Mouse (Mus musculus): Measurements from ENCODE around the gene Zfp618. TPM values are rescaled to one million over a fixed set of nuclear protein-coding genes. Genes with fewer than 3 reads are reported as not detected.

Zfp618 gene
- total and polyA plus RNA-seq, 3 experiments: 0.05 TPM; not detected in 2

DNA sequence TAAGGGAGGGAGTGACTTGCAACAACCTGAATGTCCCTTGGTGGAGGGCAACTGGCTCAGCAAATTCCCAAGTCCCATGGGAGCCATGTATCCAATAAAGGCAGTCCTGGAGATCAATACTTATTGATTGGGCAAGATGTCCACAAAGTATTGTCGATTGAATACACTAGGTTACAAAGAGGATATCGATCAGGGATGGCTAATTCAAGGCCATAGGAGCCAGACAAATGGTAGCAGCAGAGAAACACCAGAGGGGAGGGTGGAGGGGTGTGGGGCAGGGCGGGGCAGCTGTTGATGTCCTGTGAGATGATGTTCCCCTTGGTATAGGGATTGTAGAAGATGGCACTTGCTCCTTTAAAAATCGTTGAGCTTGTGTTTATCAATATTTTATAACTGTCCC, 136.7 kb downstream of the Zfp618 start:
- ATAC-seq (ENCODE audit: extremely low read depth, insufficient number of reproducible peaks, low FRiP score, poor library complexity, severe bottlenecking) (no peak), DNase-seq (ENCODE audit: low spot score) (no peak)
- H3K36me3 ChIP-seq (replicated peaks): no peaks in the 10 kb centered on the region
- H3K9me3 ChIP-seq (replicated peaks): peaks cover 67% of the 10 kb centered on the region
- no peak overlapping the region for H3K4me3 ChIP-seq (ENCODE audit: low read depth, low read length)
- no peak for TF ChIP-seq TAL1 (conservative IDR thresholded peaks at IDR 0.05; ENCODE audit: low read depth, low read length)
- no peak for TF ChIP-seq CTCF (IDR thresholded peaks at IDR 0.05; ENCODE audit: low read depth, low read length)
- TF ChIP-seq GATA1 (IDR thresholded peaks at IDR 0.05; ENCODE audit: borderline replicate concordance, low read length): no peak
- no peak for TF ChIP-seq POLR2AphosphoS5 (IDR thresholded peaks at IDR 0.05; ENCODE audit: insufficient replicate concordance, low read depth, low read length)
- no peak for TF ChIP-seq GATA2 (IDR thresholded peaks at IDR 0.05; ENCODE audit: borderline replicate concordance, low read depth, low read length)
- no peaks in the 10 kb centered on the region for H3K4me1 ChIP-seq (ENCODE audit: insufficient read depth, low read depth, low read length)
- no peaks in the 10 kb centered on the region for H3K27me3 ChIP-seq (ENCODE audit: insufficient read depth, low read length)

DNA sequence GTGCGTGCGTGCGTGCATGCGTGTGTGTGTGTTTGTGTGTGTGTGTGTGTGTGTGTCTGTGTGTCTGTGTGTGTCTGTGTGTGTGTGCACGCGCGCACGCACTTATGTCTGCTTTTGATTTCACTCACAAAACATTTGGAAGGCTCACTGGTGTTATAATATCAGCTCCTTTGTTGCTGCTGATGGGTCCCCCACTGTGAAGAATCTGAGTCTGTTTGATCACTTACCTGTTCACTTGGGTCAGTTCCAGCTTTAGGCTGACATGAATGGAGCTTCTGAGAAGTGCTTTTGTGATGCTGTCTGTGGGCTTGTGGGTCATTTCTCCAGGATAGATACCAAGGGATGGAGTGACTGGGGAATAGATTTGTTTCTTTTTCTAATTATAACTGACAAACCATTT, 140.3 kb downstream of the Zfp618 start:
- TF ChIP-seq TAL1 (conservative IDR thresholded peaks at IDR 0.05; ENCODE audit: low read depth, low read length) (no peak), POLR2AphosphoS5 (IDR thresholded peaks at IDR 0.05; ENCODE audit: insufficient replicate concordance, low read depth, low read length) (no peak), CTCF (IDR thresholded peaks at IDR 0.05; ENCODE audit: low read depth, low read length) (no peak), GATA1 (IDR thresholded peaks at IDR 0.05; ENCODE audit: borderline replicate concordance, low read length) (no peak), GATA2 (IDR thresholded peaks at IDR 0.05; ENCODE audit: borderline replicate concordance, low read depth, low read length) (no peak)

DNA sequence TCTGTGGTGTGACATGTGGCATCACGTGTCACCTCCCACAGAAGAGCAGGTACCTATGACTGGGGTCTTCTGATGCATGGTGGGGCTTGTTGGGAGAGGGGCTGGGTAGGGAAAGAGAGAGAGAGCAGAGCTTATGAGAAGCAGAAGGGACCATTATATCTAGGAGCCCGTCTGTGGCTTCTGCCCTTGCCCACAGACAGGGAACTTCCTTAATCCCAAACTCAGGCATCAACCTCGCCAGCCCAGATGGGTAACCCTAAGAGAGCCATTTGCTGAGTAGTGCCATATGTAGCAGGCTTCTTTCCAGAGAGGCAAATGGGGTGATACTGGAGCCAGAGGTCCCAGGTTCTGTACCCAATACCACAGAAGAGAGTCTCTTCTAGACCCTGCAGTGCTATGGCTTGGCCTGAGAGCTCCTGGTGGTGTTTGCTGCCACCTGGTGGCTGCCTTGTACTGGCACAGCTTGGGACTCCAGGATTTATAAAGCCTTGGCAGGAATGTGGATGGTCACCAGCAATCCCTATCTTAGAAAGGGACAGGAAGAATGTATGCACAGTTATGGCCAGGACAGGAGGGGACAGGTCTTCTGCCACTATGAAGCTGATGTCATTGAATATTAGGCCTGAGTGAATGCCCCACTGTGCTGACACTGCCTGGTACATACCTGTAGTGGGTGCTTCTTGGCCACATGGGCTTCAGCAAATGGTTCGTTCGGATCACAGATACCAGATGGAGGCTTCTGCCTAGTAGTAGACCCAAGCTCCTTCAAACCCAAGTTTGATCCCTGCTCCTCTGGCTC, 153.5 kb downstream of the Zfp618 start:
- Histone ChIP-seq H3K36me3 (replicated peaks) (no peaks in the 10 kb centered on the region), H3K27me3 (ENCODE audit: insufficient read depth, low read length) (peaks cover 2% of the 10 kb centered on the region; the same call in 1 of the 2 replicates), H3K4me1 (ENCODE audit: insufficient read depth, low read depth, low read length) (no peaks in the 10 kb centered on the region), H3K4me3 (ENCODE audit: low read depth, low read length) (no peak overlapping the region), H3K9me3 (replicated peaks) (peaks cover 89% of the 10 kb centered on the region)
- DNase-seq (ENCODE audit: low spot score) (no peak), ATAC-seq (ENCODE audit: extremely low read depth, insufficient number of reproducible peaks, low FRiP score, poor library complexity, severe bottlenecking) (no peak)
- TF ChIP-seq TAL1 (conservative IDR thresholded peaks at IDR 0.05; ENCODE audit: low read depth, low read length) (no peak), CTCF (IDR thresholded peaks at IDR 0.05; ENCODE audit: low read depth, low read length) (no peak), GATA1 (IDR thresholded peaks at IDR 0.05; ENCODE audit: borderline replicate concordance, low read length) (no peak), POLR2AphosphoS5 (IDR thresholded peaks at IDR 0.05; ENCODE audit: insufficient replicate concordance, low read depth, low read length) (no peak), GATA2 (IDR thresholded peaks at IDR 0.05; ENCODE audit: borderline replicate concordance, low read depth, low read length) (no peak)

More for the DNA sequence above, 140.3 kb downstream of the Zfp618 start:
- no peak overlapping the region for H3K4me3 ChIP-seq (ENCODE audit: low read depth, low read length)
- DNase-seq (ENCODE audit: low spot score) (no peak), ATAC-seq (ENCODE audit: extremely low read depth, insufficient number of reproducible peaks, low FRiP score, poor library complexity, severe bottlenecking) (no peak)
- H3K27me3 ChIP-seq (ENCODE audit: insufficient read depth, low read length): no peaks in the 10 kb centered on the region
- H3K9me3 ChIP-seq (replicated peaks): peaks cover 62% of the 10 kb centered on the region
- no peaks in the 10 kb centered on the region for H3K36me3 ChIP-seq (replicated peaks)
- no peaks in the 10 kb centered on the region for H3K4me1 ChIP-seq (ENCODE audit: insufficient read depth, low read depth, low read length)

DNA sequence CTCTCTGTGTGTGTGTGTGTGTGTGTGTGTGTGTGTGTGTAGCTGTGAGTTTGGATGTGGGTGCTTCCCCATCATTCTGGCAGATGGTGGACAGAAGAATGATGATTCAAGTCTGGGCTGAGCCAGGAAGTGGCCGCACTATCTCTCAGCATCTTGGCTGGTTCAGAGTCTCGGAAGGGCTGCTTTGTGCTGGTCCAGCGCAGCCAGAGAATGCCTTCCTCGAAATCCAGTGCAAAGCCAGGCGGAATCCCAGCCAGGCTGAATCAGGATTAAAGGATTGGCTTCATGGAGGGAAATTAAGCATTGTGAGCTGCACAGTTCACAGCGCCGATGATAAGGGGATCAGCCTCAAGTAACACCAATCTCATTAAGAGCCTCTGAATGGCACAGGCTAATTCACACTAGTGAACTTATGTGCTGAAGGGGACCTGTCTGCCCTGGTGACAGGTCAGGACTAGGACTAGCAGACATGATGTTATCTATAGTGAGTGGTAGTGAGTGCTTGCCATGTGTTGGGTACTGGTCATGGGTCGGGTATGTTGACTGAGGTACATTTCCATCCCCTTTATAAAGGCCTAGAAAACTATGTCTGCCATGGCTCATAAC, 159.6 kb downstream of the Zfp618 start:
- no peaks in the 10 kb centered on the region for H3K27me3 ChIP-seq (ENCODE audit: insufficient read depth, low read length)
- H3K4me3 ChIP-seq (ENCODE audit: low read depth, low read length): no peak overlapping the region
- DNase-seq (ENCODE audit: low spot score): no peak

DNA sequence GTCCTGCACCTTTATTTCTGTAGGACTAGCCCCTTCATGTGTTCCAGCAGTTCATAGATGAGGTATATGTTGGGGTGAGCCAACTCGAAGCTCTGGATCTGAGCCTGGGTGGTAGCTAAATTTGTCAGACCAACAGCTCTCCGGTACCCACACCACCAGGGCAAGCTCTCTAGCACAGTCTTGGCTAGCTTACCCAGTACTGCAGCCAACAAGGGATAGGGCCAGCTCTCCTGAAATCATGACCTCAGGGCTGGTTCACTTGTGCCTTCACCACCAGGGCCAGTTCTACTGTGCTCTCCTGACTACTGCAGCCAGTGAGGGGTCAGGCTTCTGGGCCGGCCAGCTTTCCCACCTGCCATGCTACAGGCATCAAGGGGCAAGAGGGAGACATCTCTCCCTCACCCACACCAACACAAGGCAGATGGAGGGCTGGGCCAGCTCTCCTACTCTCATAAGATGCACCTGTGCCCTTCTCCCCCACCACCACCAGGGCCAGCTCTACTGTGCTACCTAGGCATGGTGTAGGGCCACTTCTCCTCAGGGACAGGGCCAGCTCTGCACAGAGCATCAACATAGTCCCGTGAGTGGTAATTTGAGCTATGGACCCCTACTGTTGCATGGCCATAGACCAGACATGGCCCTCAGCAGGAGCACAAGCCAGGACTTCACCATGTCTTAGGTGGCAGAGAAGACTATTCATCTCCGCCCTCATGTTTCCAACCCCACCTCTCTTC, 164.7 kb downstream of the Zfp618 start:
- H3K36me3 ChIP-seq (replicated peaks): no peaks in the 10 kb centered on the region
- H3K9me3 ChIP-seq (replicated peaks): peaks cover 64% of the 10 kb centered on the region
- no peaks in the 10 kb centered on the region for H3K27me3 ChIP-seq (ENCODE audit: insufficient read depth, low read length)
- no peaks in the 10 kb centered on the region for H3K4me1 ChIP-seq (ENCODE audit: insufficient read depth, low read depth, low read length)
- 0 out of 2 replicates have a peak overlapping the region, but pooled peaks have one; percentile 13 for H3K4me3 ChIP-seq (ENCODE audit: low read depth, low read length)
- DNase-seq (ENCODE audit: low spot score) (no peak), ATAC-seq (ENCODE audit: extremely low read depth, insufficient number of reproducible peaks, low FRiP score, poor library complexity, severe bottlenecking) (no peak)
- no peak for TF ChIP-seq CTCF (IDR thresholded peaks at IDR 0.05; ENCODE audit: low read depth, low read length)
- no peak for TF ChIP-seq GATA1 (IDR thresholded peaks at IDR 0.05; ENCODE audit: borderline replicate concordance, low read length)
- no peak for TF ChIP-seq POLR2AphosphoS5 (IDR thresholded peaks at IDR 0.05; ENCODE audit: insufficient replicate concordance, low read depth, low read length)
- TF ChIP-seq TAL1 (conservative IDR thresholded peaks at IDR 0.05; ENCODE audit: low read depth, low read length): no peak
- TF ChIP-seq GATA2 (IDR thresholded peaks at IDR 0.05; ENCODE audit: borderline replicate concordance, low read depth, low read length): no peak

More for the DNA sequence above, 159.6 kb downstream of the Zfp618 start:
- no peak for ATAC-seq (ENCODE audit: extremely low read depth, insufficient number of reproducible peaks, low FRiP score, poor library complexity, severe bottlenecking)
- no peak for TF ChIP-seq CTCF (IDR thresholded peaks at IDR 0.05; ENCODE audit: low read depth, low read length)
- no peak for TF ChIP-seq POLR2AphosphoS5 (IDR thresholded peaks at IDR 0.05; ENCODE audit: insufficient replicate concordance, low read depth, low read length)
- TF ChIP-seq TAL1 (conservative IDR thresholded peaks at IDR 0.05; ENCODE audit: low read depth, low read length): no peak
- no peak for TF ChIP-seq GATA2 (IDR thresholded peaks at IDR 0.05; ENCODE audit: borderline replicate concordance, low read depth, low read length)
- Histone ChIP-seq H3K4me1 (ENCODE audit: insufficient read depth, low read depth, low read length) (no peaks in the 10 kb centered on the region), H3K36me3 (replicated peaks) (no peaks in the 10 kb centered on the region), H3K9me3 (replicated peaks) (peaks cover 64% of the 10 kb centered on the region)

DNA sequence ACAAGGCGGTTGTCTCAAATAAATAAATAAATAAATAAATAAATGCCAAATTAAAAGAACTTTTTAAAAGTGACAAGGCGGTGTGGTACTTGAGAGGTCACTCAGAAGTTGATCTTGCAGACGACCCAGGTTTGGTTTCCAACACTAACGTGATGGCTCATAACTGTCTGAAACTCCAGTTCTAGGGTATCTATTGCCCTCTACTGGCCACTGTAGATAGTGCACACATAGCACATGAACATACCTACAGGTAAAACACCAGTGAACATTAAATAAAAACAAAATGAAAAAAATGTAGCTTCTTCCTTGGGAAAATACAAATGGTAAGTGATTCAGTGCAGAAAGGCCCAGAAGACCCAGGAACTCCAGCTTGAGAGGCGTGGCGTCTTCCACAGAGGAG, 181.9 kb downstream of the Zfp618 start:
- no peak for TF ChIP-seq GATA2 (IDR thresholded peaks at IDR 0.05; ENCODE audit: borderline replicate concordance, low read depth, low read length)
- TF ChIP-seq TAL1 (conservative IDR thresholded peaks at IDR 0.05; ENCODE audit: low read depth, low read length): no peak
- TF ChIP-seq CTCF (IDR thresholded peaks at IDR 0.05; ENCODE audit: low read depth, low read length): no peak
- TF ChIP-seq POLR2AphosphoS5 (IDR thresholded peaks at IDR 0.05; ENCODE audit: insufficient replicate concordance, low read depth, low read length): no peak
- TF ChIP-seq GATA1 (IDR thresholded peaks at IDR 0.05; ENCODE audit: borderline replicate concordance, low read length): no peak
- H3K4me3 ChIP-seq (ENCODE audit: low read depth, low read length): no peak overlapping the region
- no peaks in the 10 kb centered on the region for H3K4me1 ChIP-seq (ENCODE audit: insufficient read depth, low read depth, low read length)
- DNase-seq (ENCODE audit: low spot score) (no peak), ATAC-seq (ENCODE audit: extremely low read depth, insufficient number of reproducible peaks, low FRiP score, poor library complexity, severe bottlenecking) (no peak)
- no peaks in the 10 kb centered on the region for H3K27me3 ChIP-seq (ENCODE audit: insufficient read depth, low read length)
- H3K36me3 ChIP-seq (replicated peaks): no peaks in the 10 kb centered on the region
- H3K9me3 ChIP-seq (replicated peaks): peaks cover 83% of the 10 kb centered on the region

Measured in G1E (cell line).